Mouse (Mus musculus) bone marrow macrophage, adult 2 months (primary cell): ENCODE data around the gene Plbd1. TPM values are rescaled to one million over a fixed set of nuclear protein-coding genes. Genes with fewer than 3 reads are reported as not detected.

ENCODE experiments used
- H3K27ac ChIP-seq: 2 replicates; pipeline ENCODE4 v1.5.1; 2012; ENCODE audit warnings: low read depth, low read length; ENCODE audit not compliant: insufficient read depth
- H3K4me1 ChIP-seq: 2 replicates; pipeline ENCODE4 v1.6.1; 2012; ENCODE audit warnings: low read length; ENCODE audit not compliant: control insufficient read depth, insufficient read depth
- H3K4me3 ChIP-seq: 2 replicates; pipeline ENCODE4 v1.5.1; 2012; ENCODE audit warnings: mild to moderate bottlenecking, low read length, moderate library complexity; ENCODE audit not compliant: insufficient read depth
- CTCF ChIP-seq: IDR thresholded peaks from 2 replicates; pipeline ENCODE4 v1.5.1; 2012; ENCODE audit warnings: low read depth, mild to moderate bottlenecking, low read length, moderate library complexity
- POLR2A ChIP-seq: IDR thresholded peaks from 2 replicates; pipeline ENCODE4 v1.6.1; 2012; ENCODE audit warnings: mild to moderate bottlenecking, low read depth, low read length, borderline replicate concordance
- polyA plus RNA-seq: library from polyadenylated mRNA; stranded (reverse); fragments of >200 nt; gene quantifications from 2 replicates; pipeline ENCODE4 v1.2.4, GENCODE M21; 2012; ENCODE audit not compliant: missing spikeins, insufficient read depth, insufficient read length

Gene Plbd1
- 28.1 and 31.0 TPM in 2 replicates for polyA plus RNA-seq

GRCm38 (mm10) chr6:136661706-136662016 is at the start of gene Plbd1:
Plbd1 (minus strand) TSS chr6:136661928.
- peak within 1 kb of the TSS; percentile 12; the same call in 1 of the 2 replicates for H3K4me3 ChIP-seq
- no peak within 1 kb of the TSS for H3K27ac ChIP-seq
- TF ChIP-seq POLR2A (no peak), CTCF (no peak)
- peaks cover 4% of the 10 kb centered on the region for H3K4me1 ChIP-seq

GRCm38 (mm10) chr6:136710408-136710807 is 48.7 kb upstream of the Plbd1 start:
- TF ChIP-seq CTCF (no peak), POLR2A (no peak)
- Histone ChIP-seq H3K4me1 (peaks cover 16% of the 10 kb centered on the region), H3K4me3 (no peak overlapping the region), H3K27ac (no peak overlapping the region)

- no peak for TF ChIP-seq POLR2A
- no peak for TF ChIP-seq CTCF
- Histone ChIP-seq H3K4me1 (peaks cover 7% of the 10 kb centered on the region; the same call in 1 of the 2 replicates), H3K27ac (no peak overlapping the region), H3K4me3 (no peak overlapping the region)
Observed at GRCm38 (mm10) chr6:136708597-136708996, 46.9 kb upstream of the Plbd1 start.

GRCm38 (mm10) chr6:136701878-136702277 is 40.1 kb upstream of the Plbd1 start:
- Histone ChIP-seq H3K4me3 (no peak overlapping the region), H3K4me1 (no peaks in the 10 kb centered on the region), H3K27ac (no peak overlapping the region)
- no peak for TF ChIP-seq CTCF
- no peak for TF ChIP-seq POLR2A

GRCm38 (mm10) chr6:136701185-136701584 is 39.5 kb upstream of the Plbd1 start:
- TF ChIP-seq POLR2A, result no peak
- no peak for TF ChIP-seq CTCF
- H3K27ac ChIP-seq, result no peak overlapping the region
- no peaks in the 10 kb centered on the region for H3K4me1 ChIP-seq
- H3K4me3 ChIP-seq, result no peak overlapping the region

- Histone ChIP-seq H3K27ac (no peak overlapping the region), H3K4me3 (no peak overlapping the region), H3K4me1 (peaks cover 17% of the 10 kb centered on the region)
- TF ChIP-seq POLR2A (no peak), CTCF (no peak)
Observed at GRCm38 (mm10) chr6:136691314-136691713, 29.6 kb upstream of the Plbd1 start.

- H3K27ac ChIP-seq, result peak overlapping the region; percentile 74
- H3K4me1 ChIP-seq, result peaks cover 17% of the 10 kb centered on the region
- no peak overlapping the region for H3K4me3 ChIP-seq
- TF ChIP-seq CTCF, result no peak
- TF ChIP-seq POLR2A, result no peak
Observed at GRCm38 (mm10) chr6:136690527-136690926, 28.8 kb upstream of the Plbd1 start.

GRCm38 (mm10) chr6:136689790-136690413 is 28.2 kb upstream of the Plbd1 start:
- TF ChIP-seq POLR2A (no peak), CTCF (no peak)
- Histone ChIP-seq H3K4me1 (peaks cover 17% of the 10 kb centered on the region), H3K27ac (peak overlapping the region; percentile 83), H3K4me3 (no peak overlapping the region)

- Histone ChIP-seq H3K4me1 (peaks cover 23% of the 10 kb centered on the region), H3K4me3 (no peak overlapping the region), H3K27ac (no peak overlapping the region)
- TF ChIP-seq POLR2A, result no peak
- TF ChIP-seq CTCF, result no peak
Observed at GRCm38 (mm10) chr6:136685433-136685832, 23.7 kb upstream of the Plbd1 start.

- Histone ChIP-seq H3K27ac (peak overlapping the region; percentile 75), H3K4me1 (peaks cover 14% of the 10 kb centered on the region), H3K4me3 (no peak overlapping the region)
- TF ChIP-seq CTCF (no peak), POLR2A (no peak)
Observed at GRCm38 (mm10) chr6:136683410-136684334, 21.9 kb upstream of the Plbd1 start.
